Mouse (Mus musculus) erythroblast, embryonic 14.5 days (primary cell): ENCODE results near the gene Hddc3.

ENCODE experiments used
- GATA1 ChIP-seq: IDR thresholded peaks from 2 replicates; pipeline ENCODE4 v1.6.1; 2012; ENCODE audit warnings: low read length, inconsistent platforms, mixed read lengths
- TAL1 ChIP-seq: IDR thresholded peaks from 3 replicates; pipeline ENCODE4 v1.6.1; 2012; ENCODE audit warnings: low read length, inconsistent platforms, mixed read lengths

DNA sequence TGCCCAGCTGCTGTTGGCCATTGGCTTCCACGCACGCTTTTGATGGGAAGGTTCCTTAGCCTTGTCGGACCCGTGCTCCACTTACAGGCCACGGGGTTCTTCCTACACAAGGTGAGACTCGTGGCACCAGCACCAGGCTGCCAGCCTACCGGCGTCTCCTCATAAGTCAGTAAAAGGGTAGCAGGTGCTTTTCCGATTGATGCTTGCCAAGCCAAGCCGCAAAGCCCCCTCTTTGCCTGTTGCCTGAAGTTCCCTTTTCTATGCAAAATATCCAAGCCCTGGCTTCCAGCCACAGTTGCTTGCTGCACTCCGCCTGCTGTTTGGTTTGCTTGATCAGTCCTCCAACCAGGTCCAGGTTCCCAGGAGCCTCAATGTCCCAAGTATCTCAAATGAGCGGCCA lies 30.9 kb downstream of the Hddc3 start:
- TF ChIP-seq TAL1 (no peak), GATA1 (no peak)
